Mouse (Mus musculus) kidney, adult 2 months (tissue): ENCODE measurements around the gene Parg. TPM values are rescaled to one million over a fixed set of nuclear protein-coding genes. Genes with fewer than 3 reads are reported as not detected.
"Not testable (repeated sequence)": the region's sequence is repeated elsewhere in the genome, so short reads cannot be mapped to it uniquely, and the experiment has no call there.

Experiments
- DNase-seq: peaks from one replicate; pipeline ENCODE4 v3.0.0; 2021
- H3K27ac ChIP-seq: fragments of 200-500 bp; 2 replicates; pipeline ENCODE4 v1.5.1; 2012; ENCODE audit warnings: low read depth, low read length, control low read depth, inconsistent platforms; ENCODE audit not compliant: insufficient read depth
- H3K27me3 ChIP-seq: fragments of 200-500 bp; replicated peaks from 2 replicates; pipeline ENCODE4 v1.6.1; 2012; ENCODE audit warnings: mild to moderate bottlenecking, moderate library complexity, low read length, inconsistent platforms; ENCODE audit not compliant: control insufficient read depth, insufficient read depth
- H3K36me3 ChIP-seq: fragments of 200-500 bp; 2 replicates; pipeline ENCODE4 v1.6.1; 2012; ENCODE audit warnings: mild to moderate bottlenecking, moderate library complexity, low read length, inconsistent platforms; ENCODE audit not compliant: control insufficient read depth, insufficient read depth
- H3K4me1 ChIP-seq: fragments of 200-500 bp; 2 replicates; pipeline ENCODE4 v1.6.1; 2011; ENCODE audit warnings: low read length; ENCODE audit not compliant: control insufficient read depth, insufficient read depth
- H3K4me3 ChIP-seq: fragments of 200-500 bp; 2 replicates; pipeline ENCODE4 v1.5.1; 2011; ENCODE audit warnings: mild to moderate bottlenecking, low read depth, low read length, control low read depth; ENCODE audit not compliant: insufficient read depth
- CTCF ChIP-seq: fragments of 200-500 bp; conservative IDR thresholded peaks from 2 replicates; pipeline ENCODE4 v1.5.1; 2011; ENCODE audit warnings: low read depth, mild to moderate bottlenecking, control low read depth, low read length, moderate library complexity, mixed read lengths; ENCODE audit not compliant: insufficient read depth, insufficient read length
- POLR2A ChIP-seq: fragments of 200-500 bp; IDR thresholded peaks from one replicate; pipeline ENCODE4 v1.6.1; 2011; ENCODE audit warnings: low read depth, low read length, control low read depth
- WGBS: fragments of 180-500 bp; shearing (Covaris S2); methylation state at CpG from one replicate; pipeline ENCODE4 v1.1.7; 2018; 5-methylcytosine and 5-hydroxymethylcytosine counted together
- polyA plus RNA-seq: library from polyadenylated mRNA; depleted of rRNA; stranded (reverse); fragments of >200 nt; gene quantifications from 2 replicates; pipeline ENCODE4 v1.2.3, GENCODE M21; 2012

The Parg gene
- polyA plus RNA-seq, 1 experiment, result 6.9 TPM

DNA sequence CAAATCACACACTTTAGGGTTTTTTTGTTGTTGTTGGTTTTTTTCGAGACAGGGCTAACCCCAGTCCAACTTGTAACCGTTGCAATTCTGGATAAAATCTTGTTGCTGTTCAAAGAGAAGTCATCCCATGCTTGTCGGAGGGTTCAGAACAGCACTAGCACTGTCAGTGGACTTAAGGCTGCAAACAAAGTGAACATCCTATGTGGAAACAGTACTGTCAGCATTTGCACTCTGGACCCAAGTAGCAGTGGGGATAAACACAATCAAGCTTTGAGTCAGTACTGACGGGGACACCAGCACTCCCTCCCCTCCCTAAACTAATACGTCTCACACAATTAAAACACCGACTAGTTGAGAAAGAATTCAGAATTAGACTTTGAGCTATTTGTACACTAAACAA is 20.9 kb upstream of the Parg start:
- Histone ChIP-seq H3K4me1 (peaks cover 5% of the 10 kb centered on the region), H3K27me3 (no peaks in the 10 kb centered on the region), H3K27ac (peak overlapping the region; percentile 73), H3K4me3 (no peak overlapping the region), H3K36me3 (peaks cover 7% of the 10 kb centered on the region; the same call in 1 of the 2 replicates)
- DNase-seq, result peak; percentile 54
- 62% methylated on average over 6 of the region's 6 CpGs for WGBS
- TF ChIP-seq CTCF, result no peak
- no peak for TF ChIP-seq POLR2A

DNA sequence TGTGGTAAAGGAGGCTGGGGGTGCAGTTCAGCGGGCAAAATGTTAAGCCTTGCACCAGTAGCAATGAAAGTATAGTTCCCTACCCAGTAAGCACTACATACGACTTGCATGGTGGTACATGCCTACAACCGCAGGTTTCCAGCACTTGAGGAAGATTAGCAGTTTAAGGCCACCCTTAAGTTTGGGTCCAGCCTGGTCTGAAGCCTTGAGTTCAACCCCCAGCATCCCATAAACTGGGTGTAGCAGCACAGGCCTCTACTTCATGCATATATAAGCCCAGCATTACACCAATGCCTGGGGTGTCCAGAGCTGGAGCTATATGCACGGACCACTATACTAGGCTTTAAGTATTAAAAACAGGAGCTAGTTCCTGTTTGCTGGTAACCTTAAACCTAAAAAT is 17.9 kb upstream of the Parg start:
- no peak overlapping the region for H3K4me3 ChIP-seq
- peaks cover 5% of the 10 kb centered on the region for H3K4me1 ChIP-seq
- TF ChIP-seq CTCF, result no peak
- TF ChIP-seq POLR2A, result no peak
- no peak for DNase-seq
- H3K27ac ChIP-seq, result no peak overlapping the region
- WGBS, result 94% methylated on average over 4 of the region's 4 CpGs
- no peaks in the 10 kb centered on the region for H3K27me3 ChIP-seq
- peaks cover 13% of the 10 kb centered on the region for H3K36me3 ChIP-seq

DNA sequence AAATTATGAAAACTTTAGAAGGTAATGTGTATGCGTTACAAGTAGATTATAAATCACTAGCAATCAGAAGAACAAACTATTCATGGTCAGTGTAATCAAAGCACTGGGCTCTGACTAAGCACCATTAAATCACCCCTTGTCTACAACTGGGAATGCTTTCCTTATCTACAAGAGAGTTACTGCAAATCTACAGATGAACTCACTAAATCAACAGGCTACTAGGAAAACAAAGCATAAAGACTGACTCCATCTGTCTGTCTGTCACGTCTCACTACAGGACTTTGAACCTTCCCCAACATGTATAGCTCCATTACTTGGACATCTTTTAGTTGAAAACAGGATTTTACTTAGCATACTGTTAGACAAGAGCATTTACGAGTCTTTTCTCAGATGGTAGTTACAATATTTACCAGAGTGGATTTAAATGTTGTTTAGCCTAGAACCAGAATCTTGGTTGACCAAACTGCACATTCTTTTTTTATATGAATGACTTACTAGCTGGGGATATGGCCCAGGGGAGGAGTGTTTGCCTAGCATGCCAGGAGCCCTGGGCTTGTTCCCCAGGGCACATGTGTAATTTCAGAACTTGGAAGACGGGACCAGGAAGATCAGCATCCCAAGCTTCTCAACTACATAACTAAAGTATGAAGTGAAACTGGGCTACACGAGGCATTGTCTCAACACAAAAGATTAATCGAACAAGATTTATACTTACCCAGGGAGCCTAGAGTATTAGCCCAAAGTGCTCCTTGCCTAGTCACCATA is 10.9 kb upstream of the Parg start:
- no peaks in the 10 kb centered on the region for H3K4me1 ChIP-seq
- 72% methylated on average over 6 of the region's 6 CpGs for WGBS
- no peak overlapping the region for H3K4me3 ChIP-seq
- no peak overlapping the region for H3K27ac ChIP-seq
- peaks cover 8% of the 10 kb centered on the region for H3K36me3 ChIP-seq
- no peaks in the 10 kb centered on the region for H3K27me3 ChIP-seq
- DNase-seq, result no peak
- TF ChIP-seq POLR2A (no peak), CTCF (no peak)

DNA sequence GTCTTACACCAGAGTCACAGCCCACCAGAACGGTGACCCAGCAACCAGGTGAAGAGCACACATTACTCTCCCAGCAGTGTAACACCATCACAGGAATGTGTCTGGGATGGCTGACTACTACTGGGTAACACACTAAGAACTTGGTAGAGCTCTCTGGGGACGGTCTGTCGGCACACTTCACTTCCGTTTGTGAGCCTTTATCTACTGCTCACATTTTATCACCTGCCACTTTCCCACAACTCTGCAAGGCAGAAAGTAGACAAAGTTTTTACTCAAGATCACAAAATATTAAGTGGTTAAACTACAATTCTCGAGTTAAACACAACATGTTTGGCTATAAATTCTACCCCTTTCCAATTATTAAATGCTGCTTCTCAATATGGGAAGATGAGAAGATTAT is 9.8 kb upstream of the Parg start:
- H3K27ac ChIP-seq, result no peak overlapping the region
- H3K36me3 ChIP-seq, result peaks cover 8% of the 10 kb centered on the region
- no peaks in the 10 kb centered on the region for H3K4me1 ChIP-seq
- no peaks in the 10 kb centered on the region for H3K27me3 ChIP-seq
- DNase-seq, result no peak
- no peak overlapping the region for H3K4me3 ChIP-seq
- WGBS, result 91% methylated on average over 5 of the region's 5 CpGs
- no peak for TF ChIP-seq CTCF
- TF ChIP-seq POLR2A, result no peak

DNA sequence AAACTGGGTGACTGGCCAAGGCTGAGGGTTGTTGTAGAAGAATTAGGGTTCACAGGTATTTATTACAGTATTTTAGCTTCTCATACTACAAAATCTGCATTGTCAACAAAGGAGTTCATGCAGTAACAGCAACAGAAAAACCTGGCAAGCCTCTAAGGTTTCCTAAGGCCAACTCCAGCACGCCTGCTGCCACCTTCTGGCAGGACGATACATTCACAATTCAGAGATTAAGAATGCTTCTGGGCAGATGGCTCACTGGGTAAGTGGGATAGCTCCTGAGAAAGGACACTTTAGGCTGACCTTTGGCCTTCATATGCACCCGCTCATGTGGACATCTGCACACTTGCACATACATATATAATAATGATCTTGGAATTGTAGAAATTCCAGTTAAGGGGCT is 9.3 kb upstream of the Parg start:
- 23% methylated on average over 3 of the region's 3 CpGs for WGBS
- Histone ChIP-seq H3K36me3 (peaks cover 8% of the 10 kb centered on the region), H3K4me3 (no peak overlapping the region), H3K27ac (no peak overlapping the region), H3K4me1 (no peaks in the 10 kb centered on the region), H3K27me3 (no peaks in the 10 kb centered on the region)
- peak; percentile 71 for DNase-seq
- TF ChIP-seq CTCF (peak; percentile 87), POLR2A (no peak)

DNA sequence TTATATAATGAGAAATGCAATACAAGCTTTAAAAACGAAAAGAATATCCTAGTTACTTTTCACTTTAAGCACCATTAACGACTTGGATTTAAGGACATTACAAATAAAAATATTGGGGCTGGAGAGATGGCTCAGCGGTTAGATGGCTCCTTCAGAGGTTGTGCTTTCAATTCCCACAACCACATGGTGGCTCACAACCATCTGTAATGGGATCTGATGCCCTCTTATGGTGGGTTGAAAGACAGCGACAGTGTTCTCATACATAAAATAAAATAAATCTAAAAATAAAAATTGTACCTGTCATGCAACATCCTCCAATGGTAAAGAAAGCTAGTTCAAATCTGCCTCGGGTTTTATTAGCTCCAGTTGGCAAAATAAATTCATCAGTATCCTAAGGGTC is 8.2 kb upstream of the Parg start:
- WGBS, result 71% methylated on average over 5 of the region's 5 CpGs
- H3K27me3 ChIP-seq, H3K27ac ChIP-seq, DNase-seq, H3K36me3 ChIP-seq, H3K4me3 ChIP-seq, H3K4me1 ChIP-seq: not testable (repeated sequence)

DNA sequence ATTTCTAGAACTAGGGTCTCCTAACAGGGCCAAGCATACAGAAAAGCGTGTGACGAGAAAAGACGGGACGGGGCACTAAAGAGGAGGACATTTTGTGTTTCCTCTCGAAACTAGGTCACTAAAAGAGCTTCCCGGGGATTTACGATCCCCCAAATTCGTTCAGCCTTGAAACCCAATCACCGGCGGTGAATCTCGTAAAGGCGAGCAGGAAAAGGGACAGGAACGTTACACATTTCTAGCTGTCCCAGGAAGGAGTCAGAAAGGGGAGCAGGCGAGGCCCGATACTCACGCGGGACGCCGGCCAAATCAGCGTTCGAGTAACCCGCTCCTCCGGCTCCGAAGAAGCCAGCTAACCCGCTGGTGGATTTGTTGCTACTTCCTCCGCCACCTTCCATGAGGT is 395 bp upstream of the Parg start:
- Histone ChIP-seq H3K27me3 (no peaks in the 10 kb centered on the region), H3K27ac (peak overlapping the region; percentile 79), H3K4me1 (peaks cover 18% of the 10 kb centered on the region), H3K36me3 (no peaks in the 10 kb centered on the region; the same call in none of the 2 replicates), H3K4me3 (peak overlapping the region; percentile 97)
- no peak for TF ChIP-seq CTCF
- no peak for TF ChIP-seq POLR2A
- DNase-seq, result no peak
- WGBS, result 0% methylated on average over 26 of the region's 26 CpGs
